Mouse (Mus musculus): ENCODE measurements around the gene Timm44. TPM values are rescaled to one million over a fixed set of nuclear protein-coding genes. Genes with fewer than 3 reads are reported as not detected.

Gene Timm44
- total RNA-seq, 1 experiment from 2014 or later = 120 TPM

DNA sequence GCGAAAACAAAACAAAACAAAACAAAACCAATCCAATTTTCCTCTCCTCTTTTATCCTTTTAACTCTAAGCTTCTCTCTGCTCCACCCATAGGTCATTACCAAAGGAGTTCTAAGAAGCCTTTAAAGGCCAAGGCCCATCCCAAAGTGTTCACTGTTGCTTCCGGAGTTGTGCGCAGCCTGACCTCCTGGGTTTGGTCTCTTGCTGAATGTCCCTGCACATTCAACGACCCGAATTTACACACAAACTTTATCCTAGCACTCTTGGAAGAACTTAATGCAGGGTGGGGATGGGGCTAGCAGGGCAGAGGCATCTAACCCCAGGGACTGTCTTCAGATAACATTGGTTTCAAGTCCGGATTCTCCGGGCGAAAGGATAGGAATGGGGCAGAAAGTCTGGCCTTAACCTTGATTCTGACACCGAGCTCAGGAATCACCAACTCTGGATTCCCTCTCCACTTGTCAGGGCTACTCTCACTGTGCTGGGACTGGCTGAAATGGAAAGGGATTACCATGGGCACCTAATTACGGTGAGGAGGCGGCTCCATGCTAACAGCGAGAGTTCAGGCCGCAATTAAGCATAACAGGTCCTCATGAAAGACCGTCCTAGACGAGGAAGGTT lies 37.8 kb downstream of the Timm44 start:
- peak; percentile 51 for DNase-seq

DNA sequence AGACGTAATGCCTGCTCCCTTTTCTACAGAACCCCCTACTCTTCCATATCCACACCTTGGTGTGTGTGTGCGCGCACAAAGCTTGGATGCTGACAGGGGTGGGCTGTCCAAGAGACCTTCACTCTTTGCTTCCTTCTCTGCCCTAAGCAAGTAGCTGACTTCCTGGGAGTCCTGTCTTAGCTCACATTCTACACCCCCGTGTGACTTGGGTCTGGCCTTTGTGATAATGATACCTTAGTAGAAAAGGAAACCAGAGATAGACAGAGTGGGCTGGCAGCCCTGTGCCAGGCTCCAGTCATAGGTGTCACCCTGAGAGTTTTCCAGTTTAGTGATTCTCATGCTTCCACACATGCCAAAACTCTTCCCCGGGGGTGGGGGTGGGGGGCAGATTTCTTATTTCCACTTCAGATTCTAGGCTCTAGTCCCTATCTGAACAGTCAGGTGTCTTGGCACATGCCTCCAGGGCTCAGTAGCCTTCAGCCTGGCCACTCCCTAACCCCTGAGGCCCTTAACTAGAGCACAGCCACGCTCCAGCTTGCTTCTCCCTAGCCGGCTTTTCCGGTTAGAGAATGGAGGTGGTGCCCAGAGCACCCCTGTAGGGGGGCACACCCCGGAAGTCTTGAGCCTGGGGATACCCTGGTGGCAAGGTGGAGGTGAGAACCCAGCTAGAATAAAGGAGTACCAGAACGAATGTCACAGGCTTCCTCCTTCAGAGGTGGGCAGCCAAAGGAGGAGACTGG lies 44.9 kb downstream of the Timm44 start:
- DNase-seq = no peak

DNA sequence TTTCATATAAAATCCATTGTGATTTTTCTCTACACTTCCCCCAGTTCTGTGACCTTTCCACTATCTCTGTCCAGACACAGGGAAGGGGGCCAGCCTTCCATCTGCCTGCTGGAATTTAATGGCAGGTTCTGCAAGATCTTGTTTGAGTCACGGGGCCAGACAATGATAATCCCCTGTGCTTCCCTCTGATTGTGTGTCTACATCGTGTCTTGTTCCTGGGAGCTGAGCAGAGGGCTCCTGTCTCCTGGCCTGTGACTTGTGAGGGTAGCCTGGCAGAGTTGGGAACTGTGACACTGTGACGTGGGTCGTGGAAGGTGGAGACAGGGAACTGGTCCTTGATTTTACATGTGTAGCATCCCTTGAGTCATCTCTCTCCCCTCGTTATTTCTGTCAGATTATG lies 45.9 kb downstream of the Timm44 start:
- DNase-seq = no peak

DNA sequence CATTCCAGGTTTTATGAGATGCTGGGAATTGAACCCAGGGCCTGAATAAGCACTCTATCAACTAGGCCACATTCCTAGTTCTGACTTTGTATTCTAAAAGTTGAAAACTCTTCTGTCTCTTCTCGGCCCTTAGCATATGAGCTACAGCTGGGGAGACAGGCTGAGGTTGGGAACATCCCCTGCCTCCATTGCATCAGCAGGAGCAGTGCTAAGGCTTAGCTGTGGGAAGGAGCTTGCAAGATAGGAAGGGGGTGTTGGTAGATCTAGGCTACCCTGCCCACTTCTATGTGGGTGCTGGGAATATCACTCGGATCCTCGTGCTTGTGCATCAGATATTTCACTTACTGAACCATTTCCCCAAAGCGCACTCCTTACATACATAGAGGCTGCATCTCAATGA lies 47.8 kb downstream of the Timm44 start:
- DNase-seq = no peak

- peak; percentile 82 for DNase-seq
These were observed 48.9 kb downstream of the Timm44 start, which contains the start of gene Lrrc8e for GRCm38 (mm10) chr8:4226739-4227347. TSS of gene Lrrc8e (plus strand) at chr8:4226827.

GRCm38 (mm10) chr8:4226323-4226722 lies 49.4 kb downstream of the Timm44 start:
- no peak for DNase-seq

- no peak for DNase-seq
These were observed 53.7 kb downstream of the Timm44 start for GRCm38 (mm10) chr8:4222059-4222458.

DNA sequence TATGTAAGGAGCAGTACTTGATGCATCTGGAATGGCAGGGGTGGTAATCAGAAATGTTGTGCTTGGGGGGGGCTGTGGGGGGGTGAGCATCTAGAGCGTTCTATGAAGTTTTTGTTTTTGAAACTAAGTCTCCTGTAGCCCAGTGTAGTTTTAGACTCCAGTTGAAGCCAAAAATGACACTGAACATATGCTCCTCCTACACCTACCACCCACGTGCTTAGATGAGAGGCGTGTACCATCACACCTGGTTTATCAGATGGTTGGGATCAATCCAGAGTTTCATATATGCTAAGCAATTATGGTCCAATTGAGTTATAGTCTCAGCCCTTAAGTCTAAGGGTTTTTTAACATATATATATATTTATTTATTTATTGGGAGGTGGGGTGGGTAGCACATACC lies 56.1 kb downstream of the Timm44 start:
- no peak for DNase-seq

DNA sequence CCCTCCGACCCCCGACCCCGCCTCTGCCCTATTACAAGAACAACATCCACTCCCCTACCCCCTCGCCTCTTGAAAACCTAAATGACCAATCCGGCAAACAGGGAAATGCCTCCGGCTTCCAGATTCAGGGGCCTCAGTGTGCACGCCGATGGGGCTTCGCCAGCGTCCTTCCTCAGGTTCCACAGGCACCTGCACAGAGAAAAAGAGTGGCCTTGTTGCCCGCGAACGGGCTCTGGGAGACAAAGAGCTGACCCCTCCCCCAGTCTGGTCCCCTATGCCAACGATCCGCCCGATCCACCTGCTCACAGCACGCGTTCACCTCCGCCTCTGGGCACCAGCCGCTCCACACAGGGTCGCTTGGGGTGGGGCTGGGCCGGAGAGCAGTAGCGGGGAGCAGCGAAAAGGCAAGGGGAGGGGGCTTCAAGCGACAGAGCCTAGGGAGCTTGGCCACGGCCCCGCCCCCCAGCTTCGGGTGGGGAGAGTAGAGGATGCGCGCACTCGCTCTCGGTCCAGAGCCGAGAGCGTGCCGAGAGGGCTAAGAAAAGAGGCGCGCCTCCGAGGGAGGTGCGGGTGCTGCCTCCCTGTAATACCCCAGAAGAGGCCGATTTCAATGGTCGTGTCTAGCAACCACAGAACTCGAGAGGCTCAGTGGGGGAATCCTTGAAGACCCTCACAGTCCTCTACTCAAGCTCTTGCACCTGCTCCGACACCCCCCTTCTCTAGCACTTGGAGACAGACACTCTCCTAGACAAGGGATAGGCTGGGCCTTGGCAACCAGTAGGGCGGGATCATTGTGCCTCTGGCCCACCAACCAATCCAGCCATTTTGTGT lies 58.7 kb downstream of the Timm44 start, which contains the start of gene Prr36:
Gene Prr36, minus strand, starts transcription at position 669 of the 831 bp plus-strand sequence.
- DNase-seq = peak; percentile 50

DNA sequence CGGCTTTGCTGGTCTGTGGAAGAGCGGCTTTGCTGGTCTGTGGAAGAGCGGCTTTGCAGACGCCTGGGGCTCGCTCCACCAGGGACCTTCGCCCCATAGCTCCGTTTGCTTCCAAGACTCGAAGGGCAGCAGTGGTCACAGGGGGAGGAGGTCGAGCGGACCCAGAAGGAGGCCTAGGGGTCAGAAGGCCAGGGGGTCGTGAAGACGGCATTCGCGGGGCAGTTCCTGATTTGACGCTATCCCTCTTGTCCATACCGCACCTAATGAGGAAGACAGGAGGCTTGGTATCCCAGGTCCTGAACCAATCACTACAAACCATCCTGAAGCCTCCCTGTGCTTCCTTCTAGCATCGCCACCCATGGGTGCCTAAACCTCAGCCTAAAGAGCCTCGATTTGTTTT lies 59.4 kb downstream of the Timm44 start:
- no peak for DNase-seq

DNA sequence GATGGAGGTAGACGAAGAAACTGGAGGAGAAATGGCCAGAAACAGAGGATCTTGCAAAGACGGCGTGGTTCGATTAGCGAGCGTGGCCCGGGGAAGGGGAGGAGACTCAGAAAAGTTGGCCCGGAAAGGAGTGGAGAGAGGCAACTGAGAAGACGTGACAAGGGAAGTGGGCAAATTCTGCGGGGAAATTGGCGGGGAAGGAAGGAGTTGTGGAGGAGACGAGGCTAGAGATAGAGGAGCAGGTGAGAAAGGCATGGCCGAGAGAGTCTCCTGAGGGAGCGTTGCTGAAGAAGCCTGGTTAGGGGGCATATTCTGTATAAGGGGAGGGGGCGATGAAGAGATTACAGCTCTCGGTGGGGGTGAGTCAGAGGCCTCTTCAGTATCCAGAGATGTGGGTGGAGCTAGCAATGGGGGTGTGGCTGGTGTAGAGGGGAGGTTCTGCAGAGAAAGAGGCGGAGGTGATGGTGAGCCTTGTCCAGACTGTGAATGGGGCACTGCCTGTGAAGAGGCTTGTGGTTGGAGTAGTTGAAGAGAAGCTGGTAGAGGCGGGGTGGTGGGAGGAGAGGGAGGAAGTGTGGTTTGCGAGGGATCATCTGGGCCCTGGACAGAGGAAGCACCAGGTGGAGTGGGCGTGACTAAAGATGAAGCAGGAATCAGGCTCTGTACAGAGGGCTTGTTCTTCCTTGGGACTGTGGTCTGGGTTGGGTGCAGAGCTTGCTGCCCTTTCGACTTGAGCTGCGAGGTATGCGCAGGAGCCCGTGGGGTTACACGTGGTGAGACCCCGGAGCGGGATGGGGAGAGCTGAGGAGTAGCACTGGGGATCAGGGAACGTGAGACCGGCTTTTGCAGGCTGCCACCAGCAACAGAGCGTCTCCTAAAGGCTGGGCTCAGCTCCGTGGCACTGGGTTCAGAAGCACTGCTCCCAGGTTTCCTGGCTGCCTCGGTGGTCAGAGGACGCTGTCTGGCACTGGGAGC lies 61.4 kb downstream of the Timm44 start:
- DNase-seq = peak; percentile 74

DNA sequence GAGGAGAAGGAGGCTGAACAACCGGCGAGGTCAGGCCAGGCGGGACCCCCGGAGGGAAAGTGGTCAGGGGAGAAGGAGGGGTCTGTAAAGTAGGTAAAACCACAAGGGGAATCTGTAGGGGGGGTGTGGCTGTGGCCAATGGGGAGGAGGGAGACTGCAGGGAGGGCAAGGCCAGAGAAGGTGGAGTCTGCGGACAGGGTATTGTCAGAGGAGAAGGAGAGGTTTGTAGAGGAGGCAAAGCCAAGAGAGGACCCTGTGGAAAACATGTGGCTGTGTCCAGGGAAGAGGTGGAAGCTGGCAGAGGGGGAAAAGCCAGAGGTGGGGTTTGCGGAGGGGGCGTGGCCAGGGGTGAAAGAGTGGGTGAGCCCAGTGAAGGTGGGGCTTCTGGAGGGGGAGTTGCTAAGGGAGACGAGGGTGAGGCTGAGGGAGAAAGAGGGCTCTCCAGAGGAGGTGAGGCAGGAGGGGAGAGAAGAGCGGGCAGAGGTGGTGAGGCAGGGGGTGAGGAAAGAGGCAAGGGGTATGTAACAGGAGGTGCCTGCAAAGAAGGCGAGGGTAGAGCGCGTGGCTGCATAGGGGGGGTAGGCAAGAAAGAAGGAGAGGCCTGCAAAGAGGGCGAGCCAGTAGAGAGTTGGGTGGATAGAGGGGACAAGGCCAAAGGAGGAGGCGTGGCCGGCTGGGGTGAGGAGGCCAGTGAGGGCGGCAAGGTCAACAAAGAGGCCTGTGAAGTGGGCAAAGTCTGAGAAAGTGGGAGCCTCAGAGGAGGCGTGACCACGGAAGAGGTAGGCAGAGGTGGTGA lies 62.3 kb downstream of the Timm44 start:
- DNase-seq = peak; percentile 81

GRCm38 (mm10) chr8:4212809-4213209 lies 62.9 kb downstream of the Timm44 start:
- no peak for DNase-seq

DNA sequence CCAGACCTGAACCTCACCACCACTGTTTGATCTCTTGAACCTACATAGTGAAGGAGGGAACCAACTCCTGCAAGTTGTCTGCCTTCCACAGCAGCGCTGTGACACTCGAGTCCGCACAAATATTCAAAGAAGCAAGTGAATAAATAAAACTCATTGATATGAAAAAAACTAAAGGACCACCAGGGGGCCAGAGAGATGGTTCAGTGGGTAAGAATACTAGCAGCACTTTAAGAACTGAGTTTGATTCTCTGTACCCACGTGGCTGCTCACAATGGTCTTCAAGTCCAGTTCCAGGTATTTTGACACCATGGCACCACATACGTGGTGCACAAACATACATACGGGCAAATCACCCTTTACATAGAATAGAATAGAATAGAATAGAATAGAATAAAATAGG lies 64.6 kb downstream of the Timm44 start:
- DNase-seq = no peak

Other genes starting within 250 kb of the Timm44 start
- 0.88 and 1.6 TPM in 2 replicates for gene Cd209f, start 170.1 kb downstream of the Timm44 start, total RNA-seq (2021)
- 0.18 TPM in 1 of 2 replicates, not detected in the other for gene Cd209g, start 141.8 kb downstream of the Timm44 start, total RNA-seq (2021)
- gene Evi5l, start 109.3 kb downstream of the Timm44 start, total RNA-seq (2021) = 31.2 and 38.6 TPM in 2 replicates
- gene Prr36, start 58.5 kb downstream of the Timm44 start, total RNA-seq (2021) = 4.7 and 5.2 TPM in 2 replicates
- 18.0 and 18.6 TPM in 2 replicates for gene Lrrc8e, start 49.1 kb downstream of the Timm44 start, total RNA-seq (2021)
- 99.6 and 105 TPM in 2 replicates for gene Map2k7, start 37.2 kb downstream of the Timm44 start, total RNA-seq (2021)
- 1.1 and 3.0 TPM in 2 replicates for gene Gm49320, start 37.0 kb downstream of the Timm44 start, total RNA-seq (2021)
- gene Tgfbr3l, start 27.7 kb downstream of the Timm44 start, total RNA-seq (2021) = 15.8 and 22.6 TPM in 2 replicates
- gene Snapc2, start 22.8 kb downstream of the Timm44 start, total RNA-seq (2021) = 30.7 and 31.8 TPM in 2 replicates
- 8.0 and 8.6 TPM in 2 replicates for gene Ctxn1, start 16.6 kb downstream of the Timm44 start, total RNA-seq (2021)
- 18.8 and 20.2 TPM in 2 replicates for gene Ccl25, start 49.3 kb upstream of the Timm44 start, total RNA-seq (2021)
- gene Elavl1, start 49.5 kb upstream of the Timm44 start, total RNA-seq (2021) = 95.1 and 102 TPM in 2 replicates
- gene Cers4, start 217.1 kb upstream of the Timm44 start, total RNA-seq (2021) = 11.0 and 28.3 TPM in 2 replicates